Mouse (Mus musculus): ENCODE results near the gene Rap1a.
"Not testable (repeated sequence)": the region's sequence is repeated elsewhere in the genome, so short reads cannot be mapped to it uniquely, and the experiment has no call there.

Rap1a gene

DNA sequence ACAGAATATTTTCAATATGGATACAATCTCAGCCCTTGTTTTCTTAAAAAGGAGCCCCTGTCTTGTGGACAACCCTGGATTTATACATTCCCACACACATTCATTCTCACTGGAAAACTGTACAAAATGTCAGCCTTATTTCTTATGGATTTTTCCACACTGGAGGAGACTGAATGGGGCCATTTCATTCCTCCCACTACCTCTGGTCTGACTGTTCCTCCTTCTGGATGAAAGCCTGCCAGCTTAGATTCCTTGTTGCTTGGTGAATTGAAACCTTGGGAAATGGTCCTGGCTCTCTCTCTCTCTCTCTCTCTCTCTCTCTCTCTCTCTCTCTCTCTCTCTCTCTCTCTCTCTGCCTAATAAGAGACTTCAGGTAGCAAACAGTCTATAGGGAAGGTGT is 88.3 kb downstream of the Rap1a start:
- no peak for DNase-seq

GRCm38 (mm10) chr3:105711741-105712140 is 89.4 kb downstream of the Rap1a start:
- no peak for DNase-seq

DNA sequence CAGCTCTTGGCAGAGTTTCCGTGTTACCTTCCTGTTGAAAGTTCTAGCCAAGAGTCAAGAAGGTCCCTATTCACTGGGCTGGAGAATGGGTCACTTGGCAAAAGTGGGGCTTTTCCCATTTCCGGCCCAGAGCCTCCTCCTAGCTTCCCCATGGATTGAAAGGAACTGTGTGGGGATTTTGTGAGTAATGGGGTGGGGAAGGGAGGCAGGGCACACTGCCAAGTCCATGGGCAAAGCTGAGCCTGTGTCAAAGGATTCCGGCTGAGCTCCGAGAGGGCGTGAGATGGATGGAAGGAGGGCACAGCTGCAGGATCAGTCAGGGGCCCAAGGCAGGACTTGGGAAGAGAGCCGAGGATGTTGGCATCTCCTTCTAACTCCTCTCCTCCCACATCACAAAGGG is 90.9 kb downstream of the Rap1a start:
- no peak for DNase-seq

- DNase-seq: no peak
Measured at GRCm38 (mm10) chr3:105707590-105707989, 93.5 kb downstream of the Rap1a start.

- no peak for DNase-seq
Measured at GRCm38 (mm10) chr3:105706366-105707020, 94.6 kb downstream of the Rap1a start.

DNA sequence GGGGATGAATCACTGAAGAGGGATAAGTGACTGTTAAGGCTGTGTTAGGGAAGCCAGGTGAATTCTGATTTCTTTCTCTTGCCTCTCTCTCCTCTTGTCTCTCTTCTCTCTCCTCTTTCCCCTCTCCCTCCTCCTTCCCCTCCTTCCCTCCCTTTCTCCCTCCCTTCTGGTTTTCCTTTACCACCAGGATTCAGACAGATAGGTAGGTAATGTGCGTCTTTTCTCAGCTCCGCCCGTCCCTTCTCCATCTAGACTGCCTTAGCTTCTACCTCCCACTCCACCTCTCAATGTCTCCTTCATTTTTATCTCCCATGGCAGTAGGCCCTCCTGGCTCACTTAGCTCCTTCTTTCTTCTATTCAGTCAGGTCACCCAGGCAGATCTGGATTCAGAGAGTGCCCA is 95.6 kb downstream of the Rap1a start:
- no peak for DNase-seq

DNA sequence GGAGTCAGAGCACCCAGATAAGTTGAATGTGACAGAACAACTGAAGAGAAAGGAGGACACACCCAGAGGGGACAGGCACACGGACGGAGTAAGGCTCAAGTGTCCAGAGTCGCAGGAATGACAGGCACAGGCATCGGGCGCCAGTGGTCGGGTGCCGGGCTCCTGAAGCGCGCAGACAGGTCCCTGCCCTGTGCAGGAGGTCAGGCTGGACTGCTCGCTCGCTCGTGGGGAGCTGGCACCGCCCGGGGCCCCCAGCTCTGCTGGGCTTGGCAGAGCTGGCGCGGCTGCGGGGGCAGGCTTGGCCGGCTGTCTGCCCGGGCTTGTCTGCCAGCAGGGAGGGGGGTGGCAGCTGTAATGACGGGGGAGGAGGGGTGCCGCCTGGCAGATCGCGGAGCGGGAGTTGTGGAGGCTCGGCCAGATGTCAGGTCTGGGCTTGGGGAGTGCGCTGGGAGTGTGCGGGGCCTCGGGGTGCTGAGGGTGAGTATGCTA is 96.0 kb downstream of the Rap1a start:
- peak; percentile 60 to 64 for DNase-seq

DNA sequence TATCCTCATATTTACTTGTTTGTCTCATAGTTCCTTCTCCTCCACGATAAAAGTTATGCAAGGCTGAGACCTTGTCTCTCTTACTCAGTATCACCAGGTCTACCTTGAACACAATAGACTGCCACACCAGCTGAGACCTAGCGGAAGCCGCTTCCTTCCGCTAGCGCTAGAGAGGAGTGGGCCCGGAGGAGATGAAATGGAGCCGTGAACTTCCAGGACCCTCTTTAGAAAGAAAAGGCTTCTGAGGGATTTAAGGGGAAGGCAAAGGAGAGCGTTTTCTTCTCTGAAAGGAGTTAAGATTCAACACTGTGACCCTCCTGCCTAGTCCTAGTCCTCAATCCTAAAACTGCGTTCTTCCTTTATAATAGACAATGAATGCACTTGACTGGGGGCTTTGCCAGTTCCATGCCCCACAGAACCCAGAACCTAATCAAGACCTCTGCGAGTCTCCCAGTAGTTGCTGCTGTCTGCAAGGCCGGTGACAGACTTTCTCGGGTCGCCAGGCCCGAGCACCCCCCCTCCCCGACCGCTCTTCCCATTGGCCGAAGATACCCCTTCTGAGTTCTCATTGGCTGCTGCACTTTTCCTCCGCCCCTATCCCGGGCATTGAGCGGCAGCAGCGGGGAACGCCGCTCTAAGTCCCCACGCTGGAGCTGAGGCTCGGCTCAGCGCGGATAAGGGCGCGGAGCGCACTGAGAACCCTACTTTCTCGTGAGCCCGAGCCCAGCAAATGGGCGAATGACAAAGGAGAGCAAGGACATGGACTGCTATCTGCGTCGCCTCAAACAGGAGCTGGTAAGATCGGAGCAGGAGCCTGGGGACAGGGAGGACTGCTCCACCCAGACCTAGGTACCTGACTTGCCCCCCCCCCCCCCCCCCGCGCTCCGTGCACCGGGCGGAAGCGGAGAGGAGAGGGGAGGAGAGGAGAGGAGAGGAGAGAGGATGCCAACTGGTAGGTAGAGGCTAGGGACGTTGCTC is 96.8 kb downstream of the Rap1a start, which contains the start of gene Inka2:
TSS of gene Inka2 (plus strand) at position 569 of the 978 bp plus-strand sequence.
- peak; percentile 87 for DNase-seq

DNA sequence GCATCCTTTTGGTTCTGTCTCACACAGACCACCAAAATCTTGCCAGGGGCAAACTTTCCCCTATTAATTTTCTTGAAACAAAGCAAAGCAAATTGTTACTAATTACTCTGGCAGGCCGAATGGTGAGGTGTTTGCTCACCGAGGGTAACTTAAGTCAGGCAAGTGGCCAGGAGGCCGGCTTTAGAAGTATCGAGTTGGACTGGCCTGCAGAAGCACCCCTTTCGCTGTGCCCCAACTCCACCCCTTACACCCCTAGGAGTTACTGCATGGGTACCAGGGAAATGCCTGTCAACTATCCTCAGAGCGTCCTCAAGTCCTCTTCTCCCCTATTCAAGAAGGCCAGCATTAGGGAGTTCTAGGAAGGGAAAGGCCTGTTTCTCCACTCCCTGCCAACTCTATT is 97.6 kb downstream of the Rap1a start:
- DNase-seq: no peak

- DNase-seq: no peak
Measured at GRCm38 (mm10) chr3:105701399-105701798, 99.7 kb downstream of the Rap1a start.

DNA sequence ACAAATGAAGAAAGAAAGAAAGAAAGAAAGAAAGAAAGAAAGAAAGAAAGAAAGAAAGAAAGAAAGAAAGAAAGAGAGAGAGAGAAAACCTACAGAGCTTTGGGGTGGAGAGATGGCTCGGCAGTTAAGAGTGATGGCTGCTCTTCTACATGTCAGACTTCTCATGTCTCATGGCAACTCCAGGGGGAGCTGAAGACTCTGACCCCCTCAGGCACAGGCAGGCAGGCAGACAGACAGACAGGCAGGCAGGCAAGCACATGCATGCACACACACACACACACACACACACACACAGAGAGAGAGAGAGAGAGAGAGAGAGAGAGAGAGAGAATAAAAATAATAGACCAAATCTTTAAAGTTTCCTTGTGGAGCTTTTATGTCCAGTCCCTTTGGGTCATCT is 100.3 kb downstream of the Rap1a start:
- DNase-seq: not testable (repeated sequence)

- peak; percentile 69 to 77 for DNase-seq
Measured at GRCm38 (mm10) chr3:105699241-105699933, 101.7 kb downstream of the Rap1a start.

- DNase-seq: no peak
Measured at GRCm38 (mm10) chr3:105698311-105698710, 102.8 kb downstream of the Rap1a start.

DNA sequence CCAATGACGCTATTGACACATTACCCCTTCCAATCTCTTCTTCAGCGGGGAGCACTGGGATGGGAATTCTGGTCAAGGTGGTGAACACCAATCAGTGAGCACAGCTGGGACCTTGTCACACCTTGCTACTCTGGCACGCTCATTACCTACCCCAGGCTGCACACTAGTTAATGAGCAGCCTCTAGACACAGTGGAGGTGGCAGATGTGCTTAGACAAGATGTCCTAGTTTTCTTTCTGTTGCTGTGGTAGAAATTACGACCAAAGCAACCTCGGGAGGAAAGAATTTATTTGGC is 104.0 kb downstream of the Rap1a start:
- no peak for DNase-seq

GRCm38 (mm10) chr3:105696387-105697147 is 104.6 kb downstream of the Rap1a start:
- peak in 1 of 2 experiments; percentile 38 for DNase-seq

DNA sequence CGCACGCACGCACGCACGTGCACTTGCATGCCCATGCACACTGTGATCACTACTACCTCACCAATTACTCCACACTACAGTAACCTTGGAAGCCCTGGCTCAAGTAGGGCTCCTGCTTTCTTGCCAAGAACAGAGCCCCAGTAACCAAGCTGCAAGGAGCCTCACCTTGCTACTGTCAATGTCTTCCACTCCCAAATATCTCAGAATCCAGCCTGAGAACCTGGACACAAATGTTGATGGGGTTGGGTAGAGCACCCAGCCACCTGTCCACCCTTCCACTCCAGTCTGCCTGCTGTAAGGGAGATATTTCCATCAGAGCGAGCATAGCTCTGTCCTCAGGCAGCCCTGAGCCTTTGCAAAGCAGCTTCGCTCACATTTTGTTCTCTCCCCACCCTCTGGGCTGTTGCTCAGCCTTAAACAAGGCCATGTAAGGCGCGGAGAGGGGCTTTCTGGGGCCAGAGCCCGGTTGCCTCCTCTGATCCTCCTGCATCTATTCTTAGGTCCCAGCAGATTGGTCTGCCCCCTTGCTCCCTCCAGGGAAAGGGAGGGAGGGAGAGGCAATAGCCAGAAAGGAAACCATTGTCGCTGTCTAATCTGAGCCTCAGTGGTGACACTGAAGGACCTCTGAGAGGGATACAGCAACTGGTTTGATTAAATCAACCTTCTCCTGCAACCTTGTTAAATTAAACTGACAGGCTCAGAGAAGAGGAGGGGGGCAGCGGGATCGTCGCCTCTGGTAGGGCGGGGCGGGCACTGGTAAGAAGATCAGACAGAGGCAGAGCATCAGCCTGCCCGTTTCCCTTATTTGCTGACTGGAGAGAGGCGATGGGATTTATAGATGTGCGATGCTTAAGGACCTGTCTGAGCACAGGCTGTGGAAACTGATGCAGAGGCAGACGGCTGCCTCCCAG is 105.4 kb downstream of the Rap1a start:
- DNase-seq: no peak

- DNase-seq: no peak
Measured at GRCm38 (mm10) chr3:105693327-105694080, 107.6 kb downstream of the Rap1a start.

- DNase-seq: no peak
Measured at GRCm38 (mm10) chr3:105688536-105688935, 112.6 kb downstream of the Rap1a start.

DNA sequence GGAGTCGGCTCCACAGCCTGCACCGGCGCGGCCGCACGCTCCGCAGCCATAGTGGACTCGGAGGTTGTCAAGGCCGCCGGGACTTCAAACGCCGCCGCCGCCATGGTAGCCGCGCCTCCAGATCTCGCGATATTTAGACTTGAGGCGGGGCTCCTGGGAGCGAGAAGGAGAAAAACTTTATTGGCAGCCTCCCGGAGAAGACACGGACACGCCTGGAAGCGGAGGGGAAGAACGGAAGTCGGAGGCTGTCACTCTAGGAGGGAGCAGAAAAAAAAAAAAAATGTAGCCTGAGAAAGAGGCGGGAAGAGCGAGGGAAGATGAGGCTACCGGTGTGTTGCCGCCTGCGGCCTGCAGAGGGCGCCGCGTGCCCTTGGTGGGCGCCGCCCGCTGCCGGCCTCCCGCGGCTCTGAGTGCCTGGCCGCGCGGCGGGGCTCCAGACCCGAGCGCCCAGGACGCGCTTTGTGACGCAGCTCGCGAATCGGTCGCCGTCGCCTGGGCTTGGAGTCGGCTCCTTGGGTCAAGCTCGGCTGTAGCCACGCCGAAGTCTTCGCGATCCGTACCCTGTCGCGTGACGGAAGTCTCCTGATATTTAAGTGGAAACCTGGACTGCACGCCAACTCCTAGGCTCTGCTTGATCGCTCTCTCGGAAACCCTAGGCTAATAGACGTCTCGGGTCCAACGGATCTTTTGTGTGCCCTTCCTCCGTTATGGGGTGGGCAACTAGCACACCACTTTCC is 113.6 kb downstream of the Rap1a start, which contains the start of gene Ddx20:
TSS of gene Ddx20 (minus strand) at position 251 of the 737 bp plus-strand sequence.
- DNase-seq: peak; percentile 96 to 98
